Mouse (Mus musculus) lung, embryonic 14.5 days (tissue): ENCODE results near the gene Mrpl38. TPM values are rescaled to one million over a fixed set of nuclear protein-coding genes. Genes with fewer than 3 reads are reported as not detected.
"Not testable (repeated sequence)": the region's sequence is repeated elsewhere in the genome, so short reads cannot be mapped to it uniquely, and the experiment has no call there.

Source experiments
- ATAC-seq: fragments of 200-750 bp; cut with Nextera tagmentation; 2 replicates; pipeline ENCODE4 v1.8.0; 2017; ENCODE audit warnings: mild to moderate bottlenecking, moderate TSS enrichment, moderate library complexity; ENCODE audit not compliant: insufficient read depth
- DNase-seq: peaks from one replicate; pipeline ENCODE4 v3.0.0-alpha.2; 2015
- H3K27ac ChIP-seq: fragments of 300-500 bp; sonication (generic); 2 replicates; pipeline ENCODE4 v1.5.1; 2014; ENCODE audit warnings: low read depth, mild to moderate bottlenecking, moderate library complexity
- H3K27me3 ChIP-seq: fragments of 300-500 bp; sonication (generic); 2 replicates; pipeline ENCODE4 v1.6.1; 2014; ENCODE audit warnings: low read length, control low read depth; ENCODE audit not compliant: insufficient read depth
- H3K36me3 ChIP-seq: fragments of 300-500 bp; sonication (generic); 2 replicates; pipeline ENCODE4 v1.6.1; 2014; ENCODE audit warnings: control low read depth; ENCODE audit not compliant: insufficient read depth
- H3K4me1 ChIP-seq: fragments of 300-500 bp; sonication (generic); 2 replicates; pipeline ENCODE4 v1.6.1; 2014; ENCODE audit warnings: antibody characterized with exemption, control low read depth; ENCODE audit not compliant: insufficient read depth
- H3K4me2 ChIP-seq: fragments of 300-500 bp; sonication (generic); 2 replicates; pipeline ENCODE4 v1.6.1; 2014; ENCODE audit warnings: mild to moderate bottlenecking
- H3K4me3 ChIP-seq: fragments of 300-500 bp; sonication (generic); 2 replicates; pipeline ENCODE4 v1.5.1; 2014; ENCODE audit warnings: low read depth, low read length
- H3K9ac ChIP-seq: fragments of 300-500 bp; sonication (generic); 2 replicates; pipeline ENCODE4 v1.6.1; 2014
- H3K9me3 ChIP-seq: fragments of 300-500 bp; sonication (generic); 2 replicates; pipeline ENCODE4 v1.6.1; 2016; ENCODE audit warnings: low read depth, low read length, control low read depth
- CTCF ChIP-seq: IDR thresholded peaks from 2 replicates; pipeline ENCODE4 v1.5.1; 2016; ENCODE audit warnings: antibody characterized with exemption, low read depth
- WGBS: fragments of 180-500 bp; shearing (Covaris S2); extraction: QIAGEN DNeasy Blood & Tissue Kit; methylation state at CpG from one replicate; pipeline ENCODE4 v1.1.7; 2014; 5-methylcytosine and 5-hydroxymethylcytosine counted together
- polyA plus RNA-seq: library from polyadenylated mRNA; unstranded; fragments of >200 nt; fragmentation: Nextera tagmentation; extraction: Ambion mirVana; gene quantifications from 2 replicates; pipeline ENCODE4 v1.2.1, GENCODE M21; 2014

The Mrpl38 gene
- polyA plus RNA-seq, 1 experiment from 2014 or later: 91.9 TPM

DNA sequence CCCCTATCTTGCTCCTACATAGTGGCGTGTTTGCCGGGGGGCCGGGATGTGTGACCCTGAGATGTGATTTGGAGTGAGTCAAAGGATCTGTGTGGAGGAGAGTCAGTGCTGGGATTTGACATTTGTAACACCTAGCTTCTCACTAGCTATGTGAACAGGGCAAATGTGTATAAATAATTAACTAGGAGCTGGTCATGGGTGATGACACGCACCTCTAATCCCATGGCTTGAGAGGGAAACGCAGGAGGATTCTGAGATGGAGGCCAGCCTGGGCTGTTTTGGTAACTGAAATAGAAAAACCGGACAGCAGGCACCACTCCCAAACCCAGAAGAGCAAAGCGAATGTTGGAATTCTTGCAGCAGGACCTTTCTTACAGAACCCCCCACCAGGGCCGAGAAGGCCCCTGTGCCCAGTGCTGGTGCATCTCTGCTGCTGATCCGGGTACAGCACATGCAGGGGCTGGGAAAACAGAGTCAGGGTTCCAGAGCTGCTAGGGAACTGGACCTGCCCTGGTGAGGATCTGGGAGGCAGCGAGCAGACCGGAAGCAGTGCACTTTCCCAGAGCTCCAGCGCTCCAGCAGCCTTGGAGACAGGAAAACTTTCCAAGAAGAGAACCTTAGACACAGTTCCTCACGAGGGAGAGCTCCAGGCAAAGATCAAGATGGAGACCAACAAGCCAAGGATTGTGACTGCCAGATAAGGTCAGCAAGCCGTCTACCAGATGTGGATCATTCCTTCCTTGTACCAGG is 39.8 kb downstream of the Mrpl38 start:
- Histone ChIP-seq H3K4me1 (peaks cover 22% of the 10 kb centered on the region), H3K9ac (no peak overlapping the region), H3K27ac (peak overlapping the region; percentile 46; the same call in 1 of the 2 replicates), H3K27me3 (no peaks in the 10 kb centered on the region), H3K36me3 (no peaks in the 10 kb centered on the region), H3K9me3 (no peaks in the 10 kb centered on the region), H3K4me2 (no peak overlapping the region), H3K4me3 (no peak overlapping the region)
- 58% methylated on average over 14 of the region's 14 CpGs for WGBS
- TF ChIP-seq CTCF: no peak
- DNase-seq (no peak), ATAC-seq (no peak)

DNA sequence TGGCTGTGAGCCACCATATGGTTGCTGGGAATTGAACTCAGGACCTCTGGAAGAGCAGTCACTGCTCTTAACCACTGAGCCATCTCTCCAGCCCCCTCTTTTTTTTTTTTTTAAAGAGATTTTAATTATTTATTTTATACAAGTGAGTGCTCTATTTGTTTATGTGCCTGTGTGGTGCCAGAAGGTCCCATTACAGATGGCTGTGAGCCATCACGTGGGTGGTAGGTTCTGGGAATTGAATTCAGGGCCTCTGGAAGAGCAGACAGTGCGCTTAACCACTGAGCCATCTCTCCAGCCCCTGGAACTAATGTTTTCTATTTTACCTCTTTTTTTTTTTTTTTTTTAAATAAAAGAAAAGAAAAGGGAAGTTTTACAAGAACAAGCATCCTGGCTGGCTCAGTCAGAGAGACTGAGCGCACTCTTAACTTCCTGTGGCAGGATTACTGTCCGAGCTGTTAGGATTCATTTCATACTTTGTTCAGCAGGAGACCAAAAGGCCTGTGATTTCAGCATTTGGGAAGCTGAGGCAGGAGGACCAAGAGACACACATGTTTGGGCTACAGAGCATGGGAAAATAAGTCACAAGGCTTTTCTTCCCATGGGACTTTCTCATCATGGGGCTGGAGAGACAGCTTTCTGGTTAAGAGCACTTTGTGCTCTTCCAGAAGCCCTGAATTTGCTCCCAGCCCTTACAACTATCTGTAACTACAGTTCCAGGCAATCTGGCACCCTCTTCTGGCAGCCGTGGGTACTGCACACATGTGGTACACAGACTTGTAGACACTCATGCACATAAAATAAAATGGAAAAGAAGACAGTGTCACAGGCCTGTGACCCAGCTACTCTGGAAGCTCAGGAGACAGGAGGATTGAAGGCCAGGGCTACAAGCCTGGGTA is 42.2 kb downstream of the Mrpl38 start:
- 84% methylated on average over 5 of the region's 5 CpGs for WGBS
- Histone ChIP-seq H3K27ac (no peak overlapping the region), H3K9me3 (no peaks in the 10 kb centered on the region), H3K4me1 (peaks cover 9% of the 10 kb centered on the region), H3K4me3 (no peak overlapping the region), H3K9ac (no peak overlapping the region), H3K4me2 (no peak overlapping the region), H3K36me3 (no peaks in the 10 kb centered on the region), H3K27me3 (no peaks in the 10 kb centered on the region)
- peak; percentile 56 for TF ChIP-seq CTCF
- DNase-seq (peak; percentile 49), ATAC-seq (no peak)

DNA sequence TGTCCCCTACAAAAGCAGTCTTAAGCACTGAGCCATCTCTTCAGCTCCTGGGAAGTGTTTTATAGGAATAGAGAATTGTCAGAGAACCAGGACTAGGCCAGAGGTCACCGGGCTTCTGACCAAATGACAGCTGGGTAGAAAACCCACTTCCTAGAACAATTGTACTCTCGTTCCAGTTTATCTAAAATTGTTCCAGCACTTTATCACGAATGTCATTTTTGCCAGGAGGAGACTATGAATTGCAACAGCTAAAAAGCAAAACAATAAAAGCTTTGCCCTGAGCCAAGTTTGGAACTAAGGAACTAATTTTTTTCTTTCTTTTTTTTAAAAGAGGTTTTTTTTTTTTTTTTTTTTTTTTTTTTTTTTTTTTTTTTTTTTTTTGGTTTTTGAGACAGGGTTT is 43.1 kb downstream of the Mrpl38 start:
- no peak overlapping the region for H3K9ac ChIP-seq
- TF ChIP-seq CTCF: no peak
- peaks cover 6% of the 10 kb centered on the region for H3K4me1 ChIP-seq
- no peaks in the 10 kb centered on the region for H3K9me3 ChIP-seq
- H3K4me3 ChIP-seq: no peak overlapping the region
- H3K4me2 ChIP-seq: no peak overlapping the region
- DNase-seq: peak; percentile 42
- no peaks in the 10 kb centered on the region for H3K27me3 ChIP-seq
- no peaks in the 10 kb centered on the region for H3K36me3 ChIP-seq
- WGBS: 61% methylated on average over 3 of the region's 3 CpGs
- no peak overlapping the region for H3K27ac ChIP-seq
- ATAC-seq: no peak

DNA sequence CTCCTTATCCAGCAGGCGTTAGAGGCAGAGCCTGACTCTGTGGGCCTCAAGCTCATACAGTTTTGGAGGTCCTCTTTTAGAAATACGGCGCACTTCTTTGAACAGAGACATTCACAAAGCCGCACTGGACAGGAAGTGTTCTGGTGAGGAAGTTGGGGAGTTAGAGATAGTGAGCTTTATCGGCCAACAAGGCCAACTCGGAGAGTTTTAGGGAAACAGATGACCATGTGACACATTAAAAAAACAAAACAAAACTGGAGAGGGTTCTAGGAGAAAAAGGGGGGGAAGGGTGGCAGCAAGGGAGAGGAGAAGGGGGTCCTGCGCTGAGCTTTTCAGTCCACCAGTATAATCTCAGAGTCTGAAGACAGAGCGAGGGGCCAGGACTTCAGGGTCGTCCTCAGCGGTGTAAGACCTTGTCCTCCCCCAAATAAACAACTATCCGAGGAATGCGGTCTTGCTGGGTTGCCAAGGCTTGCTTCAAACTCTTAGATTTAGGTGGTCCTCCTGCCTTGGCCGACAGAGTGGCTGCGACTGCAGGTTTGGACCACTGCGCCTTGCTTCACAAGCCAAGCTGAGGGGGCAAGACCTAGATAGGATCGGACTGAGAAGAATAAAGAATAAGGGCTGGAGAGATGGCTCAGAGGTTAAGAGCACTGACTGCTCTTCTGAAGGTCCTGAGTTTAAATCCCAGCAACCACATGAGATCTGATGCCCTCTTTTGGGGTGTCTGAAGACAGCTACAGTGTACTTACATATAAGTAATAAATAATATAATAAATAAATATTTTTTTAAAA is 44.7 kb downstream of the Mrpl38 start:
- Histone ChIP-seq H3K9me3 (no peaks in the 10 kb centered on the region), H3K4me3 (no peak overlapping the region), H3K4me2 (0 out of 2 replicates have a peak overlapping the region, but pooled peaks have one; percentile 13), H3K36me3 (no peaks in the 10 kb centered on the region), H3K27ac (peak overlapping the region; percentile 3; the same call in 1 of the 2 replicates), H3K9ac (no peak overlapping the region), H3K27me3 (no peaks in the 10 kb centered on the region), H3K4me1 (no peaks in the 10 kb centered on the region; the same call in none of the 2 replicates)
- TF ChIP-seq CTCF: no peak
- 31% methylated on average over 16 of the region's 16 CpGs for WGBS
- DNase-seq (no peak), ATAC-seq (no peak)

DNA sequence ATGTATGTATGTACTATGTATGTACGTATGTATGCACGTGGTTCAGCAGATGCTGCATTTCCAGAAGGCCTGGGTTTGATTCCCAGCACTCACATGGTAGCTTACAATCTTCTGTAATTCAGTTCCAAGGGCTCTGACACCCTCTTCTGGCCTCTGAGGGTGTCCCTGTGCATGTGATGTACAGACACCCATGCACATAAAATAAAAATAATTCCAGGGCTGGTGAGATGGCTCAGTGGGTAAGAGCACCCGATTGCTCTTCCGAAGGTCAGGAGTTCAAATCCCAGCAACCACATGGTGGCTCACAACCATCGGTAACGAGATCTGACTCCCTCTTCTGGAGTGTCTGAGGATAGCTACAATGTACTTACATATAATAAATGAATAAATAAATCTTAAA is 45.7 kb downstream of the Mrpl38 start:
- 89% methylated on average over 6 of the region's 6 CpGs for WGBS
- ATAC-seq, H3K36me3 ChIP-seq, H3K4me2 ChIP-seq, H3K4me1 ChIP-seq, H3K9ac ChIP-seq, H3K9me3 ChIP-seq, H3K27me3 ChIP-seq, H3K27ac ChIP-seq, H3K4me3 ChIP-seq, DNase-seq: not testable (repeated sequence)

DNA sequence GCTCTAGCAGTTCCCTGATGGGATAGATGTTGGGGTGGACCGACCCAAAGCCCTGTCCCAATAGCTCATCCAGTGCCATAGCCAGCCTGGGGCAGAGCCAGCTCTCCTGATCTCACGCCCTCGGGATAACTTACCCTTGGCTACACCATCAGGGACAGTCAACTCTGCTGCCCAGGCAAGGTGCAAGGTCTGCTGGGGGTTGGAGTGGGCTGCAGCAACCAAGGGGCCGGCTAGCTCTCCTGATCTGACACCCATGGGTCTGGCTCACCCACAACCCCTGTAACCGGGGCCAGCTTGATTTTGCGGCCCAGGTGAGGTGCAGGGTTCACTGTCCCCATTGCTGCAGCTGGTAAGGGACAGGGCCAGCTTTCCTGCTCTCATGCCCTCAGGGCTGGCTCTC is 47.1 kb downstream of the Mrpl38 start:
- WGBS: 80% methylated on average over 6 of the region's 6 CpGs
- H3K27me3 ChIP-seq: no peaks in the 10 kb centered on the region
- no peak for ATAC-seq
- H3K36me3 ChIP-seq: no peaks in the 10 kb centered on the region
- no peaks in the 10 kb centered on the region for H3K9me3 ChIP-seq
- no peaks in the 10 kb centered on the region; the same call in 1 of the 2 replicates for H3K4me1 ChIP-seq
- H3K9ac ChIP-seq: no peak overlapping the region
- no peak for DNase-seq
- no peak for TF ChIP-seq CTCF
- no peak overlapping the region for H3K4me2 ChIP-seq
- no peak overlapping the region for H3K27ac ChIP-seq
- H3K4me3 ChIP-seq: no peak overlapping the region

DNA sequence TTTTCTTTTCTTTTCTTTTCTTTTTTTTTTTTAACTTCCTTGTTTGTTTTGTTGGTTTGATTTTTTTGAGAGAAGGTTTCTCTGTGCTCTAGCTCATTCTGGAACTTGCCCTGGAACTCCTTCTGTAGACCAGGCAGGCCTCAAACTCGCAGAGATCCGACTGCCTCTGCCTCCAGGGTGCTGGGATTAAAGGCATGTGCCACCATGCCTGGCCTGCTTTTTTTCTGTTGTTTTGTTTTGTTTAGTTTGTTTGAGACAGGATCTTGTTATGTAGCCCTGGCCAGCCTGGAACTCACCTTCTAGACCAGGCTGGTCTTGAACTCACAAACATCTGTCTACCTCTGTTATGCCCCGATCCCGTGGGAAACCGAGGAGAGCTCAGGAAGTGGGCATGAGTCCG is 49.1 kb downstream of the Mrpl38 start:
- no peak for TF ChIP-seq CTCF
- H3K27ac ChIP-seq: no peak overlapping the region

More for the DNA sequence above, 49.1 kb downstream of the Mrpl38 start:
- Histone ChIP-seq H3K4me2 (no peak overlapping the region), H3K4me1 (peaks cover 6% of the 10 kb centered on the region; the same call in 1 of the 2 replicates), H3K4me3 (no peak overlapping the region), H3K9me3 (no peaks in the 10 kb centered on the region), H3K9ac (no peak overlapping the region), H3K36me3 (no peaks in the 10 kb centered on the region), H3K27me3 (no peaks in the 10 kb centered on the region)
- WGBS: 88% methylated on average over 6 of the region's 6 CpGs
- no peak for ATAC-seq
- no peak for DNase-seq
